Mouse (Mus musculus) ES-Bruce4 (cell line): ENCODE measurements around the gene Itgb3. TPM values are rescaled to one million over a fixed set of nuclear protein-coding genes. Genes with fewer than 3 reads are reported as not detected.

Experiments used
- H3K27ac ChIP-seq: 2 replicates; pipeline ENCODE4 v1.5.1; 2012; ENCODE audit warnings: low read length, inconsistent platforms; ENCODE audit not compliant: insufficient read depth
- H3K27me3 ChIP-seq: 2 replicates; pipeline ENCODE4 v1.6.1; 2012; ENCODE audit warnings: mild to moderate bottlenecking, low read length, inconsistent platforms; ENCODE audit not compliant: control insufficient read depth, poor library complexity, insufficient read depth, severe bottlenecking
- H3K36me3 ChIP-seq: 2 replicates; pipeline ENCODE4 v1.6.1; 2012; ENCODE audit warnings: inconsistent platforms, mild to moderate bottlenecking, low read length, moderate library complexity; ENCODE audit not compliant: control insufficient read depth, poor library complexity, insufficient read depth, severe bottlenecking
- H3K4me1 ChIP-seq: one replicate; pipeline ENCODE4 v1.8.1; 2011; ENCODE audit warnings: low read length; ENCODE audit not compliant: control insufficient read depth, insufficient read depth
- H3K4me3 ChIP-seq: 2 replicates; pipeline ENCODE4 v1.5.1; 2011; ENCODE audit warnings: low read depth, mild to moderate bottlenecking, low read length
- H3K9ac ChIP-seq: 2 replicates; pipeline ENCODE4 v1.6.1; 2012; ENCODE audit warnings: low read depth, mild to moderate bottlenecking, inconsistent platforms; ENCODE audit not compliant: poor library complexity, severe bottlenecking
- H3K9me3 ChIP-seq: replicated peaks from 2 replicates; pipeline ENCODE4 v1.6.1; 2012; ENCODE audit warnings: mild to moderate bottlenecking, low read length, inconsistent platforms; ENCODE audit not compliant: control insufficient read depth, poor library complexity, insufficient read depth, severe bottlenecking
- CTCF ChIP-seq: IDR thresholded peaks from one replicate; pipeline ENCODE4 v1.8.1; 2011; ENCODE audit warnings: low read depth, low read length
- EP300 ChIP-seq: IDR thresholded peaks from 2 replicates; pipeline ENCODE4 v1.6.1; 2011; ENCODE audit warnings: low read depth, low read length; ENCODE audit not compliant: insufficient read depth
- POLR2A ChIP-seq: IDR thresholded peaks from one replicate; pipeline ENCODE4 v1.8.1; 2011; ENCODE audit warnings: low read length; ENCODE audit not compliant: insufficient read depth
- polyA plus RNA-seq: library from polyadenylated mRNA; stranded (reverse); fragments of >200 nt; gene quantifications from 2 replicates; pipeline ENCODE4 v1.2.4, GENCODE M21; 2011; ENCODE audit warnings: low read depth; ENCODE audit not compliant: missing spikeins, insufficient read depth, insufficient read length

Itgb3 gene
- polyA plus RNA-seq, 1 experiment: 5.1 TPM

- Histone ChIP-seq H3K27ac (no peak within 1 kb of the TSS), H3K9ac (no peak within 1 kb of the TSS), H3K4me1 (no peaks in the 10 kb centered on the region), H3K4me3 (peak within 1 kb of the TSS; percentile 36), H3K27me3 (no peaks in the 10 kb centered on the region), H3K36me3 (no peaks in the 10 kb centered on the region), H3K9me3 (no peaks in the 10 kb centered on the region)
- no peak for TF ChIP-seq POLR2A
- TF ChIP-seq CTCF: no peak
- TF ChIP-seq EP300: no peak
Observed at GRCm38 (mm10) chr11:104685548-104685947, 77.7 kb downstream of the Itgb3 start, which contains the start of gene Gm11639. Gene Gm11639 (plus strand): TSS chr11:104685707.

GRCm38 (mm10) chr11:104693235-104693634, 85.4 kb downstream of the Itgb3 start:
- H3K4me1 ChIP-seq: no peaks in the 10 kb centered on the region
- no peak for TF ChIP-seq POLR2A
- no peak for TF ChIP-seq EP300
- no peak for TF ChIP-seq CTCF

GRCm38 (mm10) chr11:104704097-104704496, 96.3 kb downstream of the Itgb3 start:
- Histone ChIP-seq H3K36me3 (no peaks in the 10 kb centered on the region), H3K4me1 (no peaks in the 10 kb centered on the region), H3K9ac (no peak overlapping the region), H3K9me3 (no peaks in the 10 kb centered on the region), H3K27ac (no peak overlapping the region), H3K4me3 (no peak overlapping the region), H3K27me3 (peaks cover 2% of the 10 kb centered on the region; the same call in 1 of the 2 replicates)
- TF ChIP-seq POLR2A: no peak
- no peak for TF ChIP-seq CTCF
- no peak for TF ChIP-seq EP300

More at GRCm38 (mm10) chr11:104693235-104693634, 85.4 kb downstream of the Itgb3 start:
- no peaks in the 10 kb centered on the region for H3K36me3 ChIP-seq
- no peak overlapping the region for H3K4me3 ChIP-seq
- H3K9ac ChIP-seq: no peak overlapping the region
- no peaks in the 10 kb centered on the region for H3K27me3 ChIP-seq
- no peaks in the 10 kb centered on the region for H3K9me3 ChIP-seq
- no peak overlapping the region for H3K27ac ChIP-seq

- H3K36me3 ChIP-seq: no peaks in the 10 kb centered on the region
- no peak overlapping the region for H3K9ac ChIP-seq
- no peak overlapping the region for H3K27ac ChIP-seq
- H3K4me1 ChIP-seq: no peaks in the 10 kb centered on the region
- no peak overlapping the region for H3K4me3 ChIP-seq
- no peaks in the 10 kb centered on the region for H3K9me3 ChIP-seq
- peak; percentile 30 for TF ChIP-seq CTCF
- TF ChIP-seq EP300: no peak
- H3K27me3 ChIP-seq: peaks cover 2% of the 10 kb centered on the region; the same call in 1 of the 2 replicates
Observed at GRCm38 (mm10) chr11:104707084-104707483, 99.3 kb downstream of the Itgb3 start.

Other genes starting within 250 kb of the Itgb3 start
- 81.7 and 83.9 TPM in 2 replicates for gene Kansl1, start 139.1 kb upstream of the Itgb3 start, polyA plus RNA-seq
- gene Cdc27, start 57.4 kb upstream of the Itgb3 start, polyA plus RNA-seq: 92.9 and 95.2 TPM in 2 replicates
- 3.8 and 4.3 TPM in 2 replicates for gene Myl4, start 57.3 kb upstream of the Itgb3 start, polyA plus RNA-seq
- gene Gm11639, start 77.7 kb downstream of the Itgb3 start, polyA plus RNA-seq: 0.07 TPM in 1 of 2 replicates, not detected in the other